Mouse (Mus musculus): ENCODE measurements around the gene Polr3e. TPM values are rescaled to one million over a fixed set of nuclear protein-coding genes. Genes with fewer than 3 reads are reported as not detected.

Polr3e gene
- total RNA-seq (2021) = 10 to 100 TPM; 12.3 TPM
- long read RNA-seq, experiment 1, full-length matches to known transcripts = 7 of 15 reads
- long read RNA-seq, experiment 1, partial matches to known transcripts = 2 of 15 reads
- long read RNA-seq, experiment 1, other reads (novel, unspliced or antisense) = 6 of 15 reads
- long read RNA-seq, experiment 2, full-length matches to known transcripts = 11 of 20 reads
- long read RNA-seq, experiment 2, partial matches to known transcripts = 3 of 20 reads
- long read RNA-seq, experiment 2, other reads (novel, unspliced or antisense) = 6 of 20 reads

- intact Hi-C loops (cut with DNase I; ENCODE audit: low total_unique reads) = loop anchor here (5.0 kb wide), 1 partner anchor 81 kb away; no protein-coding TSS in a partner anchor
- peak; percentile 99 for DNase-seq
Observed at GRCm38 (mm10) chr7:120917592-120918461, at the start of gene Polr3e. TSS of gene Polr3e (plus strand) at chr7:120917744.

DNA sequence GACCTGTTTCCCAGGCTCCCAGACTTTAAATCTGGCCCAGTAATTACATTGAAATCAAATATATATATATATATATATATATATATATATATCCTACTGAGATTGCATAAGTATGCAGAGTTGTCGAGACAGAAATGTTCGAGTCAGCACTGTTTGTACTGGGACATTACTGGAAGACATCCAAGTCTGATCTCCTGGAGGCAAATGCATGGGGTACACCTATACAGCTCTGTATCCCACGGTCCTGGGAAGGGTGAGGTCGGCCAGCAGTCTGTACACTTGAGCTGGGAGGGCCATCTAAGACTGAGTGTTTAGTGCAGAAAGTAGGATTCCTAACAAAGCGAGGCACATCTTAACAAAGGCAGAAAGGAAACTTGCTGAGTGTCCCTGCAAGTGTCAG, 47.7 kb upstream of the Polr3e start:
- intact Hi-C loops (cut with DNase I; ENCODE audit: low total_unique reads) = no loop called here
- no peak for DNase-seq

- intact Hi-C loops (cut with DNase I; ENCODE audit: low total_unique reads) = no loop called here
- DNase-seq = no peak
Observed at GRCm38 (mm10) chr7:120870431-120871008, 47.0 kb upstream of the Polr3e start.

DNA sequence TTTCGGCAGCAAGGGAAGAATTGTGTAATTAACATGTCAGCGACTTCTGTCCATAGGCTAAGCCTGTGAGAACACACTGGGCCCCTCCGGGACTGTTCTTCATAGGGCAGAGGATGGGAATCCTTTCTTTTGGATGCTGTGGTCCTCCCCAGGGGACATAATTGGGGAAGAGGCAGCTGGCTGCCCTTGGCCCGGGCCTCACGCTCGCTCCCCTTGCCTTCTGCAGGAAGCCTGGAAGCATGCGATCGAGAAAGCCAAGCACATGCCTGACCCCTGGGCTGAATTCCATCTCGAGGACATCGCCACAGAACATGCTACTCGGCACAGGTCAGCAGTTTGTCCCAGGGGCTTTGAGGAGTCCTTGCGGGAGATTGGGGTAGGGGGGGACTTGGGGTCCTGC, 44.5 kb upstream of the Polr3e start:
- intact Hi-C loops (cut with DNase I; ENCODE audit: low total_unique reads) = no loop called here
- no peak for DNase-seq

DNA sequence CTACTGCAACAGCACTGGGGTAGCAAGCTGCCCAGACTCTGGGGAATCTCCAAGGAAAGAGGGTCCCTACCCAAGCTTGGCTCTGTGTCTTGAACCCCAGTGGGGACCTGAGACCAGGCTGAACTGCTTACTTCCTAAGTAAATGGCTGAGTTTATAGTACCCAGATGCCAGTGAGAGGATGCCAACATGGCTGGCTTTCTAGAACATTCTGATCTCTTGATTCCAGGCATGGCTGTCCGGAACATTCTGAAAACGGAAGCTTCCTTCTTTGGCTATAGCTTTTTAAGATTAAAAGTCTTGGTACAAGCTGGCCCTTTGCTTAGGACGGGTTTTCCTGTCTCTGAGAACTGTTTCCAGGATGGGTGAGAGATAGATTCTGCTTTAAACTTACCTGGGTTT, 43.5 kb upstream of the Polr3e start:
- DNase-seq = no peak
- intact Hi-C loops (cut with DNase I; ENCODE audit: low total_unique reads) = no loop called here

- intact Hi-C loops (cut with DNase I; ENCODE audit: low total_unique reads) = no loop called here
- no peak for DNase-seq
Observed at GRCm38 (mm10) chr7:120874764-120875539, 42.6 kb upstream of the Polr3e start.

GRCm38 (mm10) chr7:120875540-120876388, 41.8 kb upstream of the Polr3e start:
- DNase-seq = no peak
- intact Hi-C loops (cut with DNase I; ENCODE audit: low total_unique reads) = no loop called here

GRCm38 (mm10) chr7:120878271-120878670, 39.3 kb upstream of the Polr3e start:
- intact Hi-C loops (cut with DNase I; ENCODE audit: low total_unique reads) = no loop called here
- no peak for DNase-seq

GRCm38 (mm10) chr7:120879972-120880371, 37.6 kb upstream of the Polr3e start:
- DNase-seq = no peak
- intact Hi-C loops (cut with DNase I; ENCODE audit: low total_unique reads) = no loop called here

DNA sequence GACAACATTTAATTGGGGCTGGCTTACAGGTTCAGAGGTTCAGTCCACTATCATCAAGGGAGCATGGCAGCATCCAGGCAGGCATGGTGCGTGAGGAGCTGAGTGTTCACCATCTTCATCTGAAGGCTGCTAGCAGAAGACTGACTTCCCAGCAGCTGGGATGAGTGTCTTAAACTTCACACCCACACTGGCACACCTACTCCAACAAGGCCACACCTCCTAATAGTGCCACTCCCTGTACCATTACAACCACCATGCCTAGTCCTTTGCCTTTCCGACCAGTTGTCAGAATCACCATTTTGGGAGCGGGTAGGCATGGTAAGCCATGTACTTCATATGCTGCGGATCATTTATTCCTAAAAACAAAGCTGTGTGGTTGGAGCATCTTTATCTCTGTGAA, 36.8 kb upstream of the Polr3e start:
- intact Hi-C loops (cut with DNase I; ENCODE audit: low total_unique reads) = no loop called here
- DNase-seq = no peak

DNA sequence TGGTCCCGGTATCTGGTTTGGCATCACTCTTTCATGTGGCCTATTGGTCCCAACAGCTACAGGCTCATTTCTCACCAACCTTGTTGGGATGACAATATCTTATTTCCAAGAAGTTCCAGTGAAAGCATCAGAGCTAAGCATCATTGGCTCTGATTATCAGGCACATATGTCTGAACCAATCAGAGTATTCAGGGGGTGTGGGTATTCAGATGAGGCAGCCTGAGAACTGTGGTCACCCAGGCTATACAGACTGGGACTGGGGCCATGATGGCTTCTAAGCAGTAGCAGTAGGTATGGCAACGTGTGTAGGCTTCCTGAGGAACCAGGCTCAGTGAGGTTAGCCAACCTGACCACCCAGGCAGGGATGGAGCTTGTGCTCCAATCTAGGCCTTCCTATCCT, 36.1 kb upstream of the Polr3e start:
- intact Hi-C loops (cut with DNase I; ENCODE audit: low total_unique reads) = no loop called here
- no peak for DNase-seq

DNA sequence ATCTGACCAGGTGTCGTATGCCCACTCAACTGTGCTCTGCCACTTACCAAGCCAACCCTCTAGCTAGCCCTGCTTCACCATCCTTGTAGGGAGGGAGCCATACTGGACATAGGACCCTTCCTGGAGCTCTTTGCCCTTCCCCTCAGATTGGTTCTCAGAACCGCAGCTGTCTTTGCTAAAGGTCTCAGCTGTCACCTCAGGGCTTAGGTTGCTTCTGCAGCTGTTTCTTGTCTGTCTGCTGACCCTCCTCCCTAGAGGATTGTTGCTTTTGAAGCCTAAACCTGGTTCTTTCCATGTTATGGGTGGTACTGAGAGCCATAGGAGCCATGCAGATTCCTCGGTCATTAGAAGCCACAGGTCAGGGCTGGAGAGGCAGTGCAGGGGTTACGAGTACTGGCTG, 34.9 kb upstream of the Polr3e start:
- intact Hi-C loops (cut with DNase I; ENCODE audit: low total_unique reads) = no loop called here
- no peak for DNase-seq

DNA sequence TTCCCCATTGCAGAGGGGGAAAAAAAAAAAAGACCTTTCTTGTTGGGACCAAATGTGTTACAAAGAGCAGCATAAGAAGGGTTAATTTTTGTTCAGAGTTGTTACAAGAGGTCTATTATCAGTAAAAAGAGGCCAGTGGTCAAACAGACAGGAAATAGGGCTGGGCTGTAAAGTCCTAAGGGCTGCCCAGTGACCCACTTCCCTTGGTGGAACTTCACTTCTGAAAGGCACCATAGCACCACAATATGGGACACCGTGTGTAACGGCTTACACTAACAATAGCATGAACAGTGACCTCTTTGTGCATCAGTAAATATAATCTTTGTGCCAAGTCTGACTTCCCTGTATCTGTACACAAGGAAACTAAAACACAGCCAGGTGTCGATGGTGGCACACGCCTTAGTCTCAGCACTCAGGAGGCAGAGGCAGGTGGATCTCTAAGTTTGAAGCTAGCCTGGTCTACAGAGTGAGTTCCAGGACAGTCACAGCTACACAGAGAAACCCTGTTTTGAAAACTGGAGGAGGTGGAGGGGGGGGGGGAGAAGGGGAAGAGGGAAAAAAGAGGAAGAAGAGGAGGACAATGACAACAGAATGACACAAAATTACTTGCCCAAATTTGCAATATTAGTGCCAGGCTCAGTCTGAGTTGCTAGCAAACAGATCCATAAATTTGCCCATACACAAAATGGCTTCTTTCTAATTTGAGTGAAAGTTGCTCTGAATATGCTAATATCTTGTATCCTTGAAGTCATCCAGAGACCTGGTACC, 33.8 kb upstream of the Polr3e start:
- no peak for DNase-seq
- intact Hi-C loops (cut with DNase I; ENCODE audit: low total_unique reads) = no loop called here

DNA sequence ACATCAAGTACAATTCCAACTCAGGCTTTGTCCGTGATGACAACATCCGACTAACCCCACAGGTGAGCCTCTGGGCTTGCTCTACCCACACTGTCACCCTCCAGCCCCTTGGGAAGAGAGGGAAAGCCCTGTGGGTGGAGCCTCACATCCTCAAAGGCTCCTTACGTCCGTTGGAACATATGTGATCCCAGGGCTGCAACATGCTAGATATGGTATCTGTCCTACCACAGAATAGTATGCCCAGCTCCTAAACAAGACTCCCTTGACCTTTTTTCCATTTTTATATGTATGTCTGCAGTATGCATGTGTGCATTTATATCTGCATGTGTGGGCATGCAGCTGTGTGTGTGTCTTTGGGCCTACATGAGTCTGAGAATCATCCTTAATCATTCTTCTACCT, 32.8 kb upstream of the Polr3e start:
- DNase-seq = no peak
- intact Hi-C loops (cut with DNase I; ENCODE audit: low total_unique reads) = no loop called here

DNA sequence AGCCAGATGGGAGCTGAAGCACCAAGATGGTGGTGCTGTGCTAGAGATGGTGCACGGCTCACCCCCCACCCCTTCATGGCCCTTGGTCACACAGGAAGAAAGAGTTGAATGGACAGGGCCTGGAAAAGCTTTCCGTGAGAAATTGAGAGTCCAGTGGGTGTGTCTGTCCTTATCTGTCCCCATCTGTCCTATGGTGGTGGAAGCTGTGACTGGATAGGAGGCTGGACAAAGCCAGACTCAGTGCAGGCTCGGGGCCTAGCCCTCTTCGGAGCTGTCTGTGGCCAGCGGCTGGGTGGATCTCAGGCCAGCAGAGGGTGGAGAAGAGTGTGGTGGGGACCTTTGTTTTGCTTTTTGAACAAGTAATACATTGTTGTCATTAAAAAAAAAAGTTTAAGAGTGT, 24.4 kb upstream of the Polr3e start:
- DNase-seq = no peak
- intact Hi-C loops (cut with DNase I; ENCODE audit: low total_unique reads) = no loop called here

DNA sequence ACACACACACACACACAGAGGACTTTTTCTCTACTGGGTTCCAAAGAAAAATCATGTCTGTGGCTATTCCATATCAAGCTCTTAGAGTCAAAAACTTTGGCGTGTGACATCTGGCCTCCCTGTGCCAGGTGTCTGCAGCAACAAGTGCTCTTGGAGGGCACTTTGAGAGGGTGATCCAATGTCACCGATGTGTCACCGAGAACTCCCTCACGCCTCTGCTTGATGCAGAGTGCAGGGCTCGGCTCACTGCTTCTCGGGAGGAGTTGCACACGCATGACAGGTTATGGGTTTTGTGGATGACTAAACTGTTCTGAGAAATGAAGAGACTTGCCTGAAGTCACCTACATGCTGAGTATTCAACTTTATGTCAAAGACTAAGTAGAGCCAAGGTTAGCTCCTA, 20.5 kb upstream of the Polr3e start:
- intact Hi-C loops (cut with DNase I; ENCODE audit: low total_unique reads) = no loop called here
- no peak for DNase-seq

DNA sequence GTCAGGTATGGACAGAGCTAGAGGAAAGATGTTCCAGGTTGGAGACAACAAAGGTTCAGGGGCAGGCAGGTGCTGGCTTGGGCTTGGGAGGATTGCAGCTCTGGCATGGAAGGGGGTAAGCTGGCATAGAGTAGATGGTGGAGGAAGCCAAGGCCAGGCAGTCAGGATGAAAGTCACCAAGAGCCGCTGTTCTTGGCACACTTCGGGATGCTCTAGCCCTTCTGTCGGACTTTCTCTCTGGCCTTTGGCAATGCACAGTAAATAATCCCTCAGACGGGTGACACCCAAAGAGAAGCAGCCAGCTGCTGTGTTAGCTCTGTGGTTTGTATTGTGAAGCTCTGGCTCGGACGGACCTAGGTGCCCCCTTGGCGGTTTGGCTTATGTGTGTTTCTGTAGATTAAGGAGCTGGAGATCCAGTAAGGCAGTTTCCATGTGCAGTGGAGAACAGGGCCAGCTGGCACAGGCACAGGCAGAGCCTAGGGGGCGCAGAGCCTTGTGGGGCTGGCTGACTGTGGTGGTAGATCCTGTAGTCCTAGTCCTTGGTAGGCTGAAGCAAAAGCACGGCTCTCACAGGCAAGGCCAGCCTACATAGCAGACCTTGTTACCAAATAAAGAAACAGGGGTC, 19.7 kb upstream of the Polr3e start:
- intact Hi-C loops (cut with DNase I; ENCODE audit: low total_unique reads) = no loop called here
- DNase-seq = no peak

- DNase-seq = no peak
- intact Hi-C loops (cut with DNase I; ENCODE audit: low total_unique reads) = no loop called here
Observed at GRCm38 (mm10) chr7:120900191-120900590, 17.4 kb upstream of the Polr3e start.

Measured in gastrocnemius, postnatal 14 days (tissue).